Mouse (Mus musculus) left cerebral cortex, postnatal 4 days (tissue): ENCODE data around the gene Sstr5. TPM values are rescaled to one million over a fixed set of nuclear protein-coding genes. Genes with fewer than 3 reads are reported as not detected.

Source experiments
- DNase-seq: peaks from one replicate; pipeline ENCODE4 v3.0.0-alpha.2; 2022
- intact Hi-C: fragments of 180-260 bp; cut with DNase I; formaldehyde crosslinking; loops from one replicate; pipeline ENCODE4 v1.15.1; 2025
- total RNA-seq, 2 experiments: library from RNA; stranded (reverse); gene quantifications; 2 replicates each; pipeline ENCODE4 v1.2.3; 2021

The Sstr5 gene
- total RNA-seq, 2 experiments from 2014 or later: 0.58 to 0.72 TPM

DNA sequence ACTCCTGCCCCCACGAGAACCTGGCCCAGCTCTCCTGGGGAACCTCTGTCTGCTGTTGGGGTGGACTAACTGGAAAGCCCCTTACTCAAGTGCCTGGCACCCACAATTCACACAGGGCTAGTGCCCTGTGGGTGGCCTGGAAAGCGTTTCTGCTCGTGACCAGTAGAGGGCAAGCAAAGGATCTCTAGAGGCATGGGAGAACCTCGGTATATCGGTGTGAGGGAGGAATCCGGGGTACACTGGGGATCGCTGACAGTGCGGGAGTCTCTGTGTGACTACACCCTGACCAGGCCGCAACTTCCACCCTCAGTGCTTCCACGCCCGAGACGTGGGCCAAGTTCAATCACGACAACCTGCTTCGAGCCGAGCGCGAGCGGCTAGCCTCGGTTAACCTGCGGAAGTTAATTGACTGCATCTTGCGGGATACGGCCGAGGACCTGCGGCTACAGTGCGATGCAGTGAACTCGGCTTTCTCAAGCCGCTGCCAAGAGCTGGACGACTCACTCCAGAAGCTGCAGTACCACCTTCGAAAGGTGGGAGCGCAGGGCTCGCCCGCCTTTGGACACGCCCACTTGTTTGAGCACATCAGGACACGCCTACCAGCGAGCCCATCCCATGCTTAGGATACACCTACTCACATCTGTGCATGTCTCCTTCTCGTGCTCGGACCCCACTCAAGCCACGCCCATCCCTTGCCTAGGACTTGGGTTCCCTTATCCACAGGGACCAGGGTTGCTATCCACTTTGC, 22.6 kb downstream of the Sstr5 start:
- peak; percentile 54 for DNase-seq
- intact Hi-C loops: loop anchor here (2.0 to 10.0 kb wide), 4 partner anchors 34 to 323 kb away; partner anchors contain the start of genes AC134908.4, Metrn and Prss34

GRCm38 (mm10) chr17:25472044-25472443, 25.0 kb downstream of the Sstr5 start:
- intact Hi-C loops: loop anchor here (5.0 to 10.0 kb wide), 2 partner anchors 140 to 177 kb away; partner anchors contain the start of gene Prss34
- no peak for DNase-seq

- DNase-seq: peak; percentile 39
- intact Hi-C loops: loop anchor here (5.0 to 10.0 kb wide), 2 partner anchors 139 to 177 kb away; partner anchors contain the start of gene Prss34
Observed at GRCm38 (mm10) chr17:25471418-25471817, 25.7 kb downstream of the Sstr5 start.

- peak; percentile 73 for DNase-seq
- intact Hi-C loops: loop anchor here (1.0 to 10.0 kb wide), 3 partner anchors 71 to 175 kb away; partner anchors contain the start of gene Prss34
Observed at GRCm38 (mm10) chr17:25469798-25470197, 27.3 kb downstream of the Sstr5 start.

GRCm38 (mm10) chr17:25468301-25468700, 28.8 kb downstream of the Sstr5 start:
- intact Hi-C loops: no loop called here
- no peak for DNase-seq

- intact Hi-C loops: no loop called here
- no peak for DNase-seq
Observed at GRCm38 (mm10) chr17:25467781-25468180, 29.3 kb downstream of the Sstr5 start.

- intact Hi-C loops: no loop called here
- no peak for DNase-seq
Observed at GRCm38 (mm10) chr17:25466257-25466656, 30.8 kb downstream of the Sstr5 start.

DNA sequence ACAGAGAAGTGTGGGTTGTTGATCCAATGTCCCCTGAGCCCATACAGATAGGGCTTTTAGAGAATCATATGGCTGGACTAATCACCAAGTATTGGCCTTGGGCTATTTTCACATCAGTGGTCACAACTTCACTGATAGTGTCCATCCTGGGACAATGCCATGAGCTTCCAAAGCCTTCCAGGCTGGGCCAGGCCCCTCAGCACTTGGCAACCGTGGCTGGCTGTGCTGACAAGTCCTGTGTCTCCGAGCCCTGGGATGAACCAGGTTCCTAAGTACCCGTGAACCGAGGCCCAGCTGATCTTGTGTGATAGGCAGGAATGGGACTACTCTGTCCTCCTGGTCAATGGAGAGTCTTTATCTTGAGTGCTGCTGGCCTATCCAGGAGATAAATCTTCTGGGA, 33.0 kb downstream of the Sstr5 start:
- intact Hi-C loops: no loop called here

DNA sequence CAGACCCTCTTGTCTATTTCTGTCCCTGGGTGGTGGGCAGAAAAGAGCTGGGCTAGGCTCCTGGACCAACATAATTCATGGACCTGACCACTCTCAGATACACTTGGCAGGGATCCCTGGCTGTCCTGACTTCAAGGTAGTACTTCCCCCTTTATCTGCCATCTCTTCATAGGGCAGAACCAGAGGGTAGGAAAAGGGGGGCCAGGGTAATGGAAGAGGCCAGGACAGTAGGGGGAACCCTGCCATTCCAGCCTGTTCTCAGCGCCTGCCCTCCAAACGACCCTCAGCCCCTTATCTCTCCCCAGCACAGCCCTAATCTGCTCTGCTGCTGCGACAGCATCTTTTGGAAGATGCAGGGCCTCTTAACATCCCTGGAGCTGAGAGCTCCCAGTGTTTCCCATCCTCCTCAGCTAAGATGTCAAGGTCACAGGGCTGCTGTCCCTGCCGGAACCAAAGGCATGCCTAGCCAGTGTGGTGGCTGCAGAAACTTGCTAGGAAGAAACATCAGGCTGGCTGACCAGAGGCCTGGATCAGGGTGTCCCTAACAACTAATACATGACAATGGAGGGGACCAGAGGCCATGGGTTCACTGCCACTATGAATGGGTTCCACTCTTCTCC, 33.7 kb downstream of the Sstr5 start:
- intact Hi-C loops: no loop called here
- DNase-seq: no peak

More for the DNA sequence above, 33.0 kb downstream of the Sstr5 start:
- DNase-seq: no peak

DNA sequence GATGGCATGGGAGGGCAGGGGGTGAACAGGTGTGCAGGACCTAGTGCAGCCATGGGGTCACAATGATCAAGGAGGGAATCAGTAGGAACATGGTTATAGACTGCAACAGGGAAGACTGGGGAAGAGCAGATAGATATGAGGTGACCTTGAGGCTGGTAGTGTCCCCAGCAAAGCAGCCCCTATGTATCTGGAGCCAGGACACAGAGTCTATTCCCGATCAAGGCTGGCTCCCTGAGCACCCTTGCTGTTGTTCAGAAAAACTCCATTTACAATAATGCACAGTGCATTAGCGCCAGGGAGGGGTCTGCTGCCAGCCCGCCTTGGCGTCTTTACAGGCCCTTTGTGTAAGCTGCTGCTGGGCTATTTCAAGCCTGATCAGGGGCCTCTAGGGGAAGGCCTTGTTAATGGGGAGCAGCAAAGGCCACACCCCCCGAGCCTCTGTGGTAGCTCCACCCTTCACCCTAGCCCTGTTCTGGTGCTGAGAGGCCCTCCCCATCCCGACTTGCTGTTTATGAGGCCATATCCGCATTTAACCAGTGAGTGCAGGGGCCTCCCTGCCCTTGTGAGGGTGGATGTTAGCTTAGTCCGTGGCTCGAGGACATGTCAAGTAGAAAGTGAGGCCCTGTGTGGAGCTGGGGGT, 34.7 kb downstream of the Sstr5 start:
- DNase-seq: peak; percentile 44
- intact Hi-C loops: no loop called here

DNA sequence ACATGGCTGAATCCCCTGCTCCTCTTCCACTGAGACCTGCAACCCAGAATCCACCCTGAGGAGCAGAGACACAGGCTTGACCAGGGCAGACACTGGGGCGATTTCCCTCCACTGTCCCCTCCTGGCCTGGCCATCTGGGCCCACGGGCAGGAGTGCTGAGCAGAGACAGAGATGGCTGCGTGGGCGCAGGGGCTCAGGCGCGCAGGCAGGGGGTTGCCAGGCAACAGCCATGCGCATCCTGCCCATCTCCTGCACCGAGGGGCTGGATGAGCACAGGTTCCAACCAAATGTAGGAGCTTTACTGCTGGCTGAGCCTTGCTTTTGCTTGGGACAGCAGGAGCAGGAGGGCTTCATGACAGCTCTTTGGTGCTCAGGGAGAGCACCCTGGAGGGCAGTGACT, 40.5 kb downstream of the Sstr5 start:
- DNase-seq: no peak
- intact Hi-C loops: no loop called here

- no peak for DNase-seq
- intact Hi-C loops: no loop called here
Observed at GRCm38 (mm10) chr17:25454272-25454671, 42.8 kb downstream of the Sstr5 start, which contains the start of gene Tekt4. Gene Tekt4 (plus strand): TSS chr17:25454615.

DNA sequence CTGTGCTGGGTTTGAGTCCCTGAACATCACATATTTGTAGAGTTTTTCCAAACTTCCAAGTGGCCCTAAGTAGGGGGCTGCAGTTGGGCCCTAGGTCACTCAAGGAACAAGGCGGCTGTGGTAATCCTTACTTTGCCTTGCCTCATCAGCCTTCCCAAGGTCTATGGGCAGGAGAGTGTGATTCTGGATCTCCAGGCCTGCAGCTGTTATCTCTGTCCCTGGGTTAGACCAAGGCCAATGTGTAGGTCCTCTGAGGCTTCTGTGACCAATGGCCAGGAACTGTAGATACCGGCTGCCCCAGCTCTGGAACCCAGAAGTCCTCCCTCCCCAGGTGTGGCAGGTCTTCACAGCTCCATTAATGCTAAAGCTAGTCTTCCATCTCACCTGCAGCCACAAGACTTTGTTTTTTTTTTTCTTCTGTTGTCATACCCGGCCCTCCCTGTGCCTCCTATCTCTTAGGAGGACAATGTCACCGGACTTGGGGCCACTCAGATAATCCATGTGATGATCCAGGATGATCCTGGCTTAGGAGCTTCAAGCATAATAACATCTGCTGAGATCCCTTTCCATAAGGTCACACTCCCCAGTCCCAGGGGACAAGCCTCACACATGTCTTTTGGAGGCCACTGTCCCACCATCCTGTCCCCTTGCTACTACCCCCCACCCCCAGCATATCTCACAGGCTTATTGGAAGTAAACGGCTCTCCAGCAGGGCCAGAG, 44.7 kb downstream of the Sstr5 start:
- no peak for DNase-seq
- intact Hi-C loops: no loop called here

- intact Hi-C loops: no loop called here
- DNase-seq: no peak
Observed at GRCm38 (mm10) chr17:25450329-25450728, 46.8 kb downstream of the Sstr5 start.

DNA sequence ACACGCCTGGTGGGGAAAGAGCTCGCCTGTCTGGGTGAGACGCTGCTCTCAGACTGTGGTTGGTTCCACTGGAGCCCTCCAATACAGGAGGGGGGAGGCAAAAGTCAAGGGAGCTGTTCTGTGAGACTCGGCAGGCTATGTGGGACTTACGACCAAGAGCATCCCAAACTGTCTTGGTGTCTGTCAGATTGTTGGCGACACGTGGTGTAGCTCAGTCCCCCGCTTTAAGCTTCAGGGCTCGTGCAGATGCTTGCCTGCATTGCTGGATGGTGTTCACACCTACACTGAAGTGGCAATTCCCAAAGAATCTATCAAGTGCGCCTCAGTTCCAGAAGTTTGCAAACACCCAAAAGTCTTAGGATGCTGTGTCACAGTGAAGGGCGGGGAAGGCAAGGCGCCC, 49.2 kb downstream of the Sstr5 start:
- intact Hi-C loops: no loop called here
- no peak for DNase-seq

DNA sequence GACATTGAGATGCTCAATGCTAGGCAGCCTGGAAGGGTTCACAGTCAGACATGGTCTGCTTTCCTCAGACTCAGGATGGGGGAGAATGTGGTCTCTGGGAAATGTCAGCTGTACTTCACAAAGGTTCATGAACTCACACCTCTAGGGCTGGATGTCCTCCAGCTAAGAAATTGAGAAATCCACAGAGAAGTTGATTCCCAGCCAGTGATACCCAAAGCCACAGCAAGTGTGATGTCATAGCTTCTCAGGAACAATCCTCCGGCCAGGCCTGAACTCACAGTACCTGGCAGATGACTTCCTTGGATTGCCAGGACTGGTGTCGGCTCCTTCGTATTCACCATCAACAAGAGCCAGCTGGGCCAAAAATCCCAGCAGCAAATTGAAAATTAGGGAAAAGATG, 51.2 kb downstream of the Sstr5 start:
- no peak for DNase-seq
- intact Hi-C loops: no loop called here

- no peak for DNase-seq
- intact Hi-C loops: no loop called here
Observed at GRCm38 (mm10) chr17:25445074-25445473, 52.0 kb downstream of the Sstr5 start.

DNA sequence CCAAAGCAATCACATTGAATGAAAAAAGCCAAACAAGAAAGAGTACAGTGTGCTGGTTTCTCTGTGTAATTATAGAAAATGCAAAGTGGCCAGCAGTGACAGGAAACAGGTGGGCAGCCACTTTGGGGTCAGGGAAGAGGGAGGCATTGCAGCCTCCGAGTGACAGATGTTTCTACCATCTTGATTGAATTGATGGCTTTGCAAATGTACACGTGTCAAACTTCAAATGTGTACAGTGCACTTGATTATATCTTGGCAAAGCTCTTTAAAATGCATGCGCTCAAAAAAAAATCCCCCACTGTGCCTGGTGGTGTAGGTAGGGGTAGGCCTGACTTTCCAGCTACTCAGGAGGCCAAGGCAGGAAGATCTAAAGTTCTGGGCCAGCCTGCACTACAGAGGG, 54.2 kb downstream of the Sstr5 start:
- DNase-seq: no peak
- intact Hi-C loops: loop anchor here (5.0 kb wide), 1 partner anchor 36 kb away; no protein-coding TSS in a partner anchor

DNA sequence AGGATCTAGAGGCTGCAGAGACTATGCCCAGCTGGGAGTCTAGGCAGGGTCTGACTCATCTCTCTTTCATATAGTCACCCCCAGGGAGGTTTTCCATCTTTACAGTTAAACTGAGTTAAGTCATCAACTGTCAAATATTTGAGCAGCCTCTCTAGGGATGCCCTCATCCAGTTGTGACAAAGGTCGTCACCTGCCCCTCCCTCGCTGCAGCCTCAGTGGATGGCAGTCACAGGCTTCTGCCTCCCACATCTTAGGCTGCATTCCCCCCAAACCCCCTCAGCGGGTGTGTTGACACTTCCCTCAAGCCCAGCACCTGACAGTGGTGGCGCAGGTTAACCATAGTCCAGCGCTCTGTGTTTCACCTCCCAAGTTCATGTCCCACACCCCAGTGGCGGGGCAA, 55.7 kb downstream of the Sstr5 start:
- intact Hi-C loops: loop anchor here (5.0 kb wide), 1 partner anchor 34 kb away; no protein-coding TSS in a partner anchor
- no peak for DNase-seq
